Mouse (Mus musculus): ENCODE data around the gene Scml4. TPM values are rescaled to one million over a fixed set of nuclear protein-coding genes. Genes with fewer than 3 reads are reported as not detected.

The Scml4 gene
- polyA plus RNA-seq (2014; fragmentation: Nextera tagmentation; extraction: Ambion mirVana), result 0.13 and 0.45 TPM in 2 replicates

DNA sequence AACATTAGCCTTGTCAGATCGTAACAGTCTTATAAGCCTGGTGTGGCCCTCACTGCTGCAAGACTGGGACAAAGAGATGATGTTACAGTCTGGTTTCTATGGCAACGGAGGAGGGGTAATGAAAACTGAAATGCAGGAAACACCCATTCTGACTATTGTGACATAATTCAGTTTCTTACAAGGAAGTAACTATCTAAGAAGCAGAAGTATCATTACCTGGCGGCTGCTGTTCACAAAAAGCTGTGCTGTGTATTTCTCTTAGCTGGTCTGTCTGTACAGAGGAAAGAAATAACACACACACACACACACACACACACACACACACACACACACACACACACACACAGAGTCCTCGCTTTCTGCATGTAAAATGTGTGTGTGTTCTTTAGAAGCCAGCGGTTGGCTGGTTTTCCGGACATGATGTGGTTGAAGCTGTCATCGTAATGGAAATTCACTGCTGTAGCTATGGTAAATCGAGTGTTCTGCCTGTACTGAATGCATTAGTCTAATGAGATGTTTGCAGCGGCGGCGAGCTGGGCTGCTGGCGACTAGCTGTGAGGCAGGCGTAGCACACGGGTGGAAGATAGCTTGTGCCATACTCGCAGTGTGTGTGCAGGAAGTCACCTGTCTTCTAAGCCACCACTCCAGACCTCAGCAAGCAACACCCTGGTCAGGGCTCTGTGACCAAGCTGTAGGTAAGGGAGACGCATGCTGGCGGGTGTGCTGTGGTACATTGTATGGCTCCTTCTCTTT is at the start of gene Scml4:
Gene Scml4 (plus strand): TSS at position 212 of the 753 bp plus-strand sequence.
- ATAC-seq (ENCODE audit: insufficient number of reproducible peaks, low FRiP score, low TSS enrichment, low read depth), result peak; percentile 54; the same call in 1 of the 2 replicates
- peak; percentile 49 for DNase-seq (ENCODE audit: low spot score)
- H3K9ac ChIP-seq (ENCODE audit: low read length), result no peak within 1 kb of the TSS

DNA sequence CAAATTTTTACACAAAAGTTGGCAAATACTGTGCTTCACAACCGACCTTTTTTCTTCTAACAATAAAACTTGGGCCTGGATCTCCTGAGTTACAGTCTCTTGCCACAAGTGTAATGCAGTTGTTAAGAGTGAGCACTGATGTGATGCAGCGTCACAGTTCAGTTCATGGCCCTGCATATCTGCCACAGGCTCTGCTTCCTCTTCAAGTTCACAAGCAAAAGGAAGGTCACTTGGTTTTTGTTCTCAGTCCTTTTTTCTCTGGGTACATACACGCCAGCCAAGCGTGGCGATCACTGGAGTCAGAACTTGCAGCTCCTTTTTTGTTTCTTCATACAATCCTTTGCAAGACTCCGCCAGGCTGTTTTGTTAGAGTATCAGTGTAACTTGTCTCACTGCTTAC is 34.2 kb upstream of the Scml4 start:
- ATAC-seq (ENCODE audit: insufficient number of reproducible peaks, low FRiP score, low TSS enrichment, low read depth) (no peak), DNase-seq (ENCODE audit: low spot score) (no peak)
- Histone ChIP-seq H3K4me1 (ENCODE audit: control insufficient read depth, insufficient read depth, low read length) (no peaks in the 10 kb centered on the region), H3K27me3 (ENCODE audit: control insufficient read depth, insufficient read depth, low read length) (no peaks in the 10 kb centered on the region), H3K4me3 (ENCODE audit: low read depth, low read length) (no peak overlapping the region), H3K9me3 (ENCODE audit: control insufficient read depth, low read length) (no peaks in the 10 kb centered on the region), H3K4me2 (ENCODE audit: low read depth, severe bottlenecking) (no peak overlapping the region), H3K36me3 (ENCODE audit: control insufficient read depth, insufficient read depth, low read length) (peaks cover 15% of the 10 kb centered on the region), H3K27ac (replicated peaks; ENCODE audit: low read depth, low read length) (no peak overlapping the region), H3K9ac (ENCODE audit: low read length) (no peak overlapping the region)
- 93% methylated on average over 6 of the region's 6 CpGs for WGBS

More for the DNA sequence above, at the start of gene Scml4:
- Histone ChIP-seq H3K27me3 (ENCODE audit: control insufficient read depth, insufficient read depth, low read length) (no peaks in the 10 kb centered on the region), H3K4me3 (ENCODE audit: low read depth, low read length) (no peak within 1 kb of the TSS), H3K4me2 (ENCODE audit: low read depth, severe bottlenecking) (peak within 1 kb of the TSS; percentile 22; the same call in 1 of the 2 replicates), H3K4me1 (ENCODE audit: control insufficient read depth, insufficient read depth, low read length) (peaks cover 10% of the 10 kb centered on the region), H3K9me3 (ENCODE audit: control insufficient read depth, low read length) (no peaks in the 10 kb centered on the region), H3K36me3 (ENCODE audit: control insufficient read depth, insufficient read depth, low read length) (no peaks in the 10 kb centered on the region), H3K27ac (replicated peaks; ENCODE audit: low read depth, low read length) (no peak within 1 kb of the TSS)
- 50% methylated on average over 17 of the region's 17 CpGs for WGBS

DNA sequence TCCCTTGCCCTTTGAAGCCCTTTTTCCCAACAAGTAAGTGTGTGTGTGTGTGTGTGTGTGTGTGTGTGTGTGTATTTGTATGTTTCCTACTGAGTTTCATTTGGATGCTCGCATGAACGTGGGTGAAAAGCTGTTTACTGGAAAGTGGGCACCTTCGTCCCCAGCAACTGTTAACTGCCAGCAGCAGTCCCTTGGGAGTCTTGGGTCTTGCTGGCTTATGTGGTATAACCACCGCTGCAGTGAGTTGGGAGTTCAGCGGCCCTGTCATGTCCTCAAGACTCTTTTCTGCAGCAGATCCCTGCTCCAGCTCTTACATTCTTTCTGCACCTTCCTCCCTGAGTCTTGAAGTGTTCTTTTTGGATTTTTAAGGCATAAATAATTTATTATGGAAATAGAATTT is 33.0 kb upstream of the Scml4 start:
- no peak overlapping the region for H3K9ac ChIP-seq (ENCODE audit: low read length)
- DNase-seq (ENCODE audit: low spot score) (no peak), ATAC-seq (ENCODE audit: insufficient number of reproducible peaks, low FRiP score, low TSS enrichment, low read depth) (no peak)
- WGBS, result 89% methylated on average over 5 of the region's 5 CpGs
- no peaks in the 10 kb centered on the region for H3K9me3 ChIP-seq (ENCODE audit: control insufficient read depth, low read length)
- H3K4me2 ChIP-seq (ENCODE audit: low read depth, severe bottlenecking), result no peak overlapping the region
- no peaks in the 10 kb centered on the region for H3K4me1 ChIP-seq (ENCODE audit: control insufficient read depth, insufficient read depth, low read length)
- no peak overlapping the region for H3K27ac ChIP-seq (replicated peaks; ENCODE audit: low read depth, low read length)
- no peak overlapping the region for H3K4me3 ChIP-seq (ENCODE audit: low read depth, low read length)
- H3K36me3 ChIP-seq (ENCODE audit: control insufficient read depth, insufficient read depth, low read length), result peaks cover 15% of the 10 kb centered on the region
- H3K27me3 ChIP-seq (ENCODE audit: control insufficient read depth, insufficient read depth, low read length), result no peaks in the 10 kb centered on the region

DNA sequence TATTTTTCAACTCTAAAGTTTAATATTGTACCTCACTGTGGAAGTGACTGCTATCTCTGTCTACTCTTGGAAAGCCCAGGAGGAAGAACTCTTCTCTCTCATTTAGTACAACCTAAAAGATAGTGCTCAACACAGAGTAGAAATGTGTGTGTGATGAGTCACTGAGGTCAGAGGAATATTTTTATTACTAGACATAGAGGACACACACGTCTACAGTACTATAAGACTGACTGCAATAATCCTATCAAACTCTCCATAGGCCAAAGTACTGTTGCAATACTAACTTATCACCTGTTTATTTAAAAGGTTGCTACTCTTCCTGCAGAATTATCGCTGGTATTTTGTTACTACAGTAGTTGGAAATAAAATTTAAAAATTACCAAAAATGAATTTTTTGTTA is 30.2 kb upstream of the Scml4 start:
- no peak for DNase-seq (ENCODE audit: low spot score)
- 86% methylated on average over 2 of the region's 2 CpGs for WGBS
- Histone ChIP-seq H3K4me2 (ENCODE audit: low read depth, severe bottlenecking) (no peak overlapping the region), H3K9ac (ENCODE audit: low read length) (no peak overlapping the region), H3K9me3 (ENCODE audit: control insufficient read depth, low read length) (no peaks in the 10 kb centered on the region), H3K36me3 (ENCODE audit: control insufficient read depth, insufficient read depth, low read length) (peaks cover 15% of the 10 kb centered on the region), H3K27ac (replicated peaks; ENCODE audit: low read depth, low read length) (no peak overlapping the region), H3K4me3 (ENCODE audit: low read depth, low read length) (no peak overlapping the region), H3K27me3 (ENCODE audit: control insufficient read depth, insufficient read depth, low read length) (no peaks in the 10 kb centered on the region), H3K4me1 (ENCODE audit: control insufficient read depth, insufficient read depth, low read length) (no peaks in the 10 kb centered on the region)
- no peak for ATAC-seq (ENCODE audit: insufficient number of reproducible peaks, low FRiP score, low TSS enrichment, low read depth)

DNA sequence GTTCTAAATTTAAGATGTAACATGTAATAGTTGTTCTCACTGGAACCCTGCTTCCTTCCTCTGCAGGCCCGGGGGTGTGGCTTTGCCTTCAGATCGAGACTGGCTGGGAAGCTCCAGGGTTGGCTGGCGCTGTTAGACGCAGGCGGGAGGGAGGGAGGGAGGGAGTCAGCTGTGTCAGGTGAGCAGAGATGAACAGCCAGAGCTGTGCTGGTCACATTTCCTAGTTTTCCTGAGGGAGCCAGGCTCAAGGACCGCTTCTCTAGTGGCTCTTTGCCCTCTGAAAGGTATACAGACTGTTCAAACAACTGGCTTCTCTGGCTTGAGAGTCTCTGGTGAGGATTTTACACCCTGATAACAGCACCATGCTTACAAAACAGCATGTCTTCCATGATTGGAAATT is 29.8 kb upstream of the Scml4 start:
- no peak overlapping the region for H3K27ac ChIP-seq (replicated peaks; ENCODE audit: low read depth, low read length)
- no peak overlapping the region for H3K9ac ChIP-seq (ENCODE audit: low read length)
- no peaks in the 10 kb centered on the region for H3K9me3 ChIP-seq (ENCODE audit: control insufficient read depth, low read length)
- ATAC-seq (ENCODE audit: insufficient number of reproducible peaks, low FRiP score, low TSS enrichment, low read depth) (no peak), DNase-seq (ENCODE audit: low spot score) (no peak)
- no peak overlapping the region for H3K4me3 ChIP-seq (ENCODE audit: low read depth, low read length)
- peaks cover 16% of the 10 kb centered on the region for H3K36me3 ChIP-seq (ENCODE audit: control insufficient read depth, insufficient read depth, low read length)
- no peaks in the 10 kb centered on the region for H3K4me1 ChIP-seq (ENCODE audit: control insufficient read depth, insufficient read depth, low read length)
- H3K4me2 ChIP-seq (ENCODE audit: low read depth, severe bottlenecking), result no peak overlapping the region
- no peaks in the 10 kb centered on the region for H3K27me3 ChIP-seq (ENCODE audit: control insufficient read depth, insufficient read depth, low read length)
- WGBS, result 74% methylated on average over 6 of the region's 6 CpGs

DNA sequence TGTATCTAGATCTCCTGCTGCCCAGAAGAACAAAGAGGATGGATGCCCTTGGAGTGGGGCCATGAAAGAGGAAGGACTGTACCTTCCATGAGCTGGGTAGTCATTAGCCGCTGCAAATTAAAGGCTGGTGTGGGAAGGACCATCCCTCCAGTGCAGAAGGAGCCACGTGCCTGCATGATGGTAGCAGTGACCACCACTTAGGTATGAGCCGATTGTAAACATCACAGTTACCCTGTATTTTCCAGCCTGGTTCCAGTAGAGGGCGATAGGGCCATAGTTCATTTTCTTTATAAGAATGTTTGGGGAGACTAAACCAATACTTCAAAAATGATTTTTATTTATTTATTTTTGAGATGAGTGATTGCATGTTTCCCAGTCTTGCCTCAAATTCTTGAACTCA is 27.5 kb upstream of the Scml4 start:
- H3K4me3 ChIP-seq (ENCODE audit: low read depth, low read length), result no peak overlapping the region
- peaks cover 14% of the 10 kb centered on the region for H3K36me3 ChIP-seq (ENCODE audit: control insufficient read depth, insufficient read depth, low read length)
- H3K27ac ChIP-seq (replicated peaks; ENCODE audit: low read depth, low read length), result no peak overlapping the region
- no peaks in the 10 kb centered on the region for H3K27me3 ChIP-seq (ENCODE audit: control insufficient read depth, insufficient read depth, low read length)
- 55% methylated on average over 4 of the region's 4 CpGs for WGBS
- no peak overlapping the region for H3K4me2 ChIP-seq (ENCODE audit: low read depth, severe bottlenecking)
- H3K9me3 ChIP-seq (ENCODE audit: control insufficient read depth, low read length), result no peaks in the 10 kb centered on the region
- no peaks in the 10 kb centered on the region for H3K4me1 ChIP-seq (ENCODE audit: control insufficient read depth, insufficient read depth, low read length)
- no peak for ATAC-seq (ENCODE audit: insufficient number of reproducible peaks, low FRiP score, low TSS enrichment, low read depth)
- H3K9ac ChIP-seq (ENCODE audit: low read length), result no peak overlapping the region
- peak; percentile 25 for DNase-seq (ENCODE audit: low spot score)

DNA sequence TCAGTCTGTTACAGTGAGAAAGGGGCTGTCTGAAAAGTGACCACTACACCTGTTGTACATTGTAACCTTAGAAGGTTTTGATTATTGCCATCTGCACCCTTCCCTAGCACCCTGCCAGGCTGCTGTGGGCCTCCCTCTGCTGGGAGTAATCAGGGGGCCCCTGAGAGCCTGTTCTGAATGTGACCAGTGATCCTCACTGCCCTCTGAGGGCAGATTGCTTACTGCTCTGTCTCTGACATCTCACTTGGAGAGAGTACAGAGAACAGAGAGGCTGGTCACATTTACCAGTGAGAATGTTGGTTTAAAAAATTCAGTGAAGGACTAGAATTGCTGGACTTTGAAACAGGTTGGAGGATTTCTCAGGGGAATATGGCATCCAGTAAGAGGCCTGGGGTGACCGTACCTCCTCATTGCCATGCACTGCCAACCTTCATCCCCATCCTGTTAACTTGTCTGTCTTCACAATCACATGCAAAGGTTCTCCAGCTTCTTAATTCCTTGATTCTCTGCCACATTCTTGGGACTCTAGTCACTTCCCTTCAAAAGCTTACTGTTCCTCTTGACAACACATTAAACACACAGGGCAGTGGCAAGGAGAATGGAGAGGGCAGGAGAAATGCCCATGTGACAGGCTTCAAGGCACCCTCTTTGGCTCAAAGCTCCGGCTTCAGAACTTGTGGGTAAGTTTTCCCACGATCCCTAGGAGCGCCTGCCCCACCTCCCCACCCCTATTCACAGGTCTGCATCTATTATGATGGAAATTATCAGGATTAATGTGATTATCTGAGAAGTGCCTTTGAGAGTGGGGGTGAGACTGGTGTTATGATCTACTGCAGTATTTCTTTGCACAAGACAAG is 26.1 kb upstream of the Scml4 start:
- ATAC-seq (ENCODE audit: insufficient number of reproducible peaks, low FRiP score, low TSS enrichment, low read depth), result no peak
- Histone ChIP-seq H3K9ac (ENCODE audit: low read length) (no peak overlapping the region), H3K27ac (replicated peaks; ENCODE audit: low read depth, low read length) (no peak overlapping the region), H3K4me3 (ENCODE audit: low read depth, low read length) (no peak overlapping the region), H3K36me3 (ENCODE audit: control insufficient read depth, insufficient read depth, low read length) (peaks cover 8% of the 10 kb centered on the region), H3K4me2 (ENCODE audit: low read depth, severe bottlenecking) (no peak overlapping the region), H3K27me3 (ENCODE audit: control insufficient read depth, insufficient read depth, low read length) (no peaks in the 10 kb centered on the region), H3K9me3 (ENCODE audit: control insufficient read depth, low read length) (no peaks in the 10 kb centered on the region), H3K4me1 (ENCODE audit: control insufficient read depth, insufficient read depth, low read length) (no peaks in the 10 kb centered on the region)
- no peak for DNase-seq (ENCODE audit: low spot score)
- WGBS, result 91% methylated on average over 4 of the region's 4 CpGs

DNA sequence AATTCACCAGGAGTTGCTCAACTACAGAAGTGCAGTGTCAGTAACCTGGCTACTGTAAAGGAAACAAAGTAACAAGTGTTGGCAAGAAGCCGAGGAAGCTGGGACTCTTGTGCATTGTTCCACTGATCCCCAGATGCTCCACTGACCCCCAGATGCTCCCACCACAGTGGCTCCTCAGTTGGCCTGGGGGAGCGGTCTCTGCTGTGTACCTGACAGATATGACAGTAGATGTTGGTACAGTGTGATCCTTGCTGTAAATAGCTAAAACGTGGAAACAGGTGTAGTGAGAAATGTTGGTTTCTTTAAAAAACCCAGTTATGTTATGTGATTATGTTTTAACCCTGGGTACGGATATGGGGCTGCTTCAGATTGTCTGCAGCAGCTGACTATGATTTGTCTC is 22.1 kb upstream of the Scml4 start:
- H3K4me3 ChIP-seq (ENCODE audit: low read depth, low read length), result no peak overlapping the region
- whole genome bisulfite sequencing, result 93% methylated on average over 4 of the region's 4 CpGs
- ATAC-seq (ENCODE audit: insufficient number of reproducible peaks, low FRiP score, low TSS enrichment, low read depth) (no peak), DNase-seq (ENCODE audit: low spot score) (no peak)
- H3K27me3 ChIP-seq (ENCODE audit: control insufficient read depth, insufficient read depth, low read length), result no peaks in the 10 kb centered on the region
- H3K27ac ChIP-seq (replicated peaks; ENCODE audit: low read depth, low read length), result no peak overlapping the region
- no peaks in the 10 kb centered on the region for H3K4me1 ChIP-seq (ENCODE audit: control insufficient read depth, insufficient read depth, low read length)
- H3K4me2 ChIP-seq (ENCODE audit: low read depth, severe bottlenecking), result no peak overlapping the region
- no peaks in the 10 kb centered on the region for H3K9me3 ChIP-seq (ENCODE audit: control insufficient read depth, low read length)
- H3K9ac ChIP-seq (ENCODE audit: low read length), result no peak overlapping the region
- H3K36me3 ChIP-seq (ENCODE audit: control insufficient read depth, insufficient read depth, low read length), result peaks cover 4% of the 10 kb centered on the region; the same call in 1 of the 2 replicates
